Mouse (Mus musculus) CD8-positive naive resting alpha-beta T cell, adult 2 months (primary cell): ENCODE results near the gene Fam178b.

Experiments used
- DNase-seq, 2 experiments: peaks; one replicate each; pipeline ENCODE4 v3.0.0; 2022; ENCODE audit warnings: low read depth in 2 of 2, low spot score in 2 of 2

Fam178b gene

GRCm38 (mm10) chr1:36526903-36527302, 156.1 kb downstream of the Fam178b start:
- DNase-seq: no peak

- DNase-seq: no peak
These were observed 157.2 kb downstream of the Fam178b start for GRCm38 (mm10) chr1:36525774-36526173.

- DNase-seq: no peak
These were observed 158.9 kb downstream of the Fam178b start for GRCm38 (mm10) chr1:36524058-36524457.

GRCm38 (mm10) chr1:36523332-36524013, 159.5 kb downstream of the Fam178b start:
- no peak for DNase-seq

- DNase-seq: no peak
These were observed 160.8 kb downstream of the Fam178b start for GRCm38 (mm10) chr1:36522210-36522609.

GRCm38 (mm10) chr1:36519626-36520025, 163.4 kb downstream of the Fam178b start:
- no peak for DNase-seq

GRCm38 (mm10) chr1:36518259-36518658, 164.7 kb downstream of the Fam178b start:
- DNase-seq: no peak

- no peak for DNase-seq
These were observed 169.3 kb downstream of the Fam178b start for GRCm38 (mm10) chr1:36513718-36514117.

- DNase-seq: no peak
These were observed 169.7 kb downstream of the Fam178b start for GRCm38 (mm10) chr1:36513310-36513709.

GRCm38 (mm10) chr1:36512966-36513280, 170.1 kb downstream of the Fam178b start:
- no peak for DNase-seq
